Mouse (Mus musculus) adipocyte (in vitro differentiated cells): ENCODE measurements around the gene Macrod2.

ENCODE experiments used
- DNase-seq: peaks from one replicate; pipeline ENCODE4 v3.0.0-alpha.2; 2016; ENCODE audit warnings: low spot score

Macrod2 gene

GRCm38 (mm10) chr2:142349805-142350204, 1954.7 kb downstream of the Macrod2 start:
- DNase-seq, result no peak

GRCm38 (mm10) chr2:142362888-142363287, 1967.8 kb downstream of the Macrod2 start:
- DNase-seq, result no peak

GRCm38 (mm10) chr2:142373978-142374377, 1978.9 kb downstream of the Macrod2 start:
- no peak for DNase-seq

GRCm38 (mm10) chr2:142380563-142380962, 1985.5 kb downstream of the Macrod2 start:
- no peak for DNase-seq

GRCm38 (mm10) chr2:142381081-142381579, 1986.0 kb downstream of the Macrod2 start:
- DNase-seq, result no peak

GRCm38 (mm10) chr2:142393546-142393945, 1998.4 kb downstream of the Macrod2 start:
- no peak for DNase-seq

- DNase-seq, result no peak
Measured at GRCm38 (mm10) chr2:142399490-142399889, 2004.4 kb downstream of the Macrod2 start.

GRCm38 (mm10) chr2:142400781-142401180, 2005.7 kb downstream of the Macrod2 start:
- no peak for DNase-seq

- DNase-seq, result no peak
Measured at GRCm38 (mm10) chr2:142401359-142401758, 2006.2 kb downstream of the Macrod2 start.

GRCm38 (mm10) chr2:142403394-142403793, 2008.3 kb downstream of the Macrod2 start:
- no peak for DNase-seq

GRCm38 (mm10) chr2:142404321-142404720, 2009.2 kb downstream of the Macrod2 start:
- no peak for DNase-seq

GRCm38 (mm10) chr2:142407341-142407740, 2012.2 kb downstream of the Macrod2 start:
- no peak for DNase-seq

GRCm38 (mm10) chr2:142410124-142410523, 2015.0 kb downstream of the Macrod2 start:
- DNase-seq, result no peak

GRCm38 (mm10) chr2:142433126-142433525, 2038.0 kb downstream of the Macrod2 start:
- no peak for DNase-seq

GRCm38 (mm10) chr2:142434731-142435130, 2039.6 kb downstream of the Macrod2 start:
- DNase-seq, result no peak

GRCm38 (mm10) chr2:142437606-142438461, 2042.7 kb downstream of the Macrod2 start:
- DNase-seq, result peak; percentile 59
